Mouse (Mus musculus) hematopoietic stem cell, adult 5-6 weeks (primary cell): ENCODE results near the gene Abcf3. TPM values are rescaled to one million over a fixed set of nuclear protein-coding genes. Genes with fewer than 3 reads are reported as not detected.

Experiments used
- ATAC-seq, 2 experiments: fragments of 125-278 bp in 1 of 2; replicated peaks in 1 of 2; 2 replicates each; pipeline ENCODE4 v1.8.0; 2016 to 2017; ENCODE audit warnings: inconsistent platforms in 2 of 2, mild to moderate bottlenecking in 2 of 2, moderate number of reproducible peaks in 2 of 2, low read depth in 1 of 2, moderate TSS enrichment in 1 of 2; ENCODE audit not compliant: low FRiP score in 2 of 2, poor library complexity in 2 of 2, severe bottlenecking in 2 of 2, insufficient read depth in 1 of 2, low TSS enrichment in 1 of 2
- total RNA-seq: library from RNA; stranded (forward); fragments of 172-1452, 232-1000 nt; gene quantifications from 2 replicates; pipeline ENCODE4 v1.2.3, GENCODE M21; 2017

The Abcf3 gene
- total RNA-seq, 1 experiment from 2014 or later = 33.3 TPM

- ATAC-seq = no peak
Observed at GRCm38 (mm10) chr16:20537071-20537471, 11.3 kb upstream of the Abcf3 start.

DNA sequence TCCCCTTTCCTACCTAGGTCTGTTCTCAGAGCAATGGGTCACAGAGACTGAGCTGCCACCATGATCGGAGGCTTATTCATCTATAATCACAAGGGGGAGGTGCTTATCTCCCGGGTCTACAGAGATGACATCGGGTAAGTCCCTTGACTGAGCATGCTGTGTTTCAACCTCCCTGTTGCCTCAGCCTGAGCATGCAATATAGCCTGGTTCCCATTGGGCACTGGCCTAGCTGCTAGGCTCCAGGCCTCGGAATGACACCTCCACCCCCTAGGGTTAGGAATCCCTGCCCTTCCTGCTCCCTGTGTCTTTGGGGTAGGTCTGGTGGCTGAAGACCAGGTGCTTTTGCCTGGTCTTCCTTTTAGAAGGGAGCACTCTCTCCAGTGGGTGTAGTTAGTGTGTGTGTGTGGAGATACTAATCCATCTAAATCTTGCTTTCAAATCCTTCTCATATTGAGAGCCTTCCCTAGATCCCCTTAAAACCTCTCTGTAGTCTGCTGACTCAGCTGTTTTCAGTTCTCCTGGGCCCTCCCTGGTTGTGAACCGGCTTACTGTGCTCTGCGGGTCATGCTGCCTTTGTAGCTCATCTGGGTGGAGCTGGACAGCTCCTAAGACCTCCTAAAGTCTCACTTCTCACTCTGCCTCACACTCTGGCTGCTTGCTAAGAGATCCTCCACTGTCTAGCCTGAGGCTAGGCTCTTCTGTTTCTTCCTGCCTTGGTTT lies 10.6 kb upstream of the Abcf3 start:
- no peak for ATAC-seq

- ATAC-seq = no peak
Observed at GRCm38 (mm10) chr16:20539649-20540048, 8.7 kb upstream of the Abcf3 start.

DNA sequence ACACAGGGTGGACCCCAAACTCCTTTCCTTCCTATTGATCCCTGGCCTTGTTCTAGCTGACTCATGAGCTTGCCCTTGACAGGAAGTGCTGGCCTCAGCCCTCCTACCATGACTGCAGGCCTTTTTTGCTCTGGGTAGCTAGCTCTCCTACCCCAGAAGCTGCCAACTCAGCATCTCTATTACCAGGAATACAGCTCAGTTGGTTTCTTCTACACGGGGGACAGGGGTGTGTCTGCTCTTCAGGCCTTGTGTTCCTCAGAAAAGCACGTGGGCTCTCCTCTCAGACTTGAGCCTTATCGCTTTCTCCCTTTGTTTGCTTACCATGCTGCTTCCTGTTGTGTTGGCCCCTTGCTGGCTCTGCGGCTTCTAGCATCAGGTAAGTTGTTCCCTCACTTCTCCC lies 7.9 kb upstream of the Abcf3 start:
- no peak for ATAC-seq

DNA sequence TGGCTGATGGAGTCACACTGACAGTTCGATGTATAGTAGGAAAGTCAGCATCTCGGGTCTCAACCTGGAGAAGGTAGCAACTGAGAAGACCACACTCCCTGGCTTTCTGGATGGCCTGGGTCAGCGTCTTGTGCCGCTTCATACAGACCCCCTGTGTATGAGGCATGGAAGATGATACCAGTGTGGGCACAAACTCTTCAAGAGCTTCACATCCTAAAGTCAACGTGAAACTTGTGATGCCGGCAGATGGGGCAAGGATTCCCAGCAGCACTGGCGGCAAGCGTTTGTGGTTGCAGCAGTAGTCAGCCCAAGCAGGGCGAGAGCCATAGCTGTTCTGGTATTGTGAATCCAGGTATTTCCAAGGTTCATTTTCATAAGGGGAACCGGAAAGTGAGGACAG lies 2.7 kb upstream of the Abcf3 start:
- ATAC-seq = no peak

- ATAC-seq = no peak
Observed at GRCm38 (mm10) chr16:20547423-20547822, 954 bp upstream of the Abcf3 start.

GRCm38 (mm10) chr16:20549161-20549560 lies 784 bp downstream of the Abcf3 start:
- ATAC-seq = no peak

DNA sequence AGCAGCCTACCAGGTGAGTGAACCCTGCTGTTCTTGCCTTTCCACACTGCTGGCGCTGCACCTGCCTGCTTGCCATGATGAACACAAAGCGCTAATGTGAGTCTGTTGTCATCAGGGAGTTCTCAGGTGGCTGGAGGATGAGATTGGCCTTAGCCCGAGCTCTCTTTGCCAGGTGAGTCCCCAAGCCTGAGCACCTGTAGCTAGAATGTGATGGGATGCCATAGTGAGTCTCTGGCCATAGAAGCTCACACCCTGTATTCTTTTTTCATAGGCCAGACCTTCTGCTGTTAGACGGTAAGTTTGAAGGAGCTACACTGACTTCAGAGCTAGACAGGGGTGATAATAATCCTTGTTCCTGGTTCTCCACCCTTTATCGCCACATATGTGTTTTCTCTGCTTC lies 3.3 kb downstream of the Abcf3 start:
- no peak for ATAC-seq

- no peak for ATAC-seq
Observed at GRCm38 (mm10) chr16:20552594-20552993, 4.2 kb downstream of the Abcf3 start.

GRCm38 (mm10) chr16:20555000-20555399 lies 6.6 kb downstream of the Abcf3 start:
- ATAC-seq = no peak

DNA sequence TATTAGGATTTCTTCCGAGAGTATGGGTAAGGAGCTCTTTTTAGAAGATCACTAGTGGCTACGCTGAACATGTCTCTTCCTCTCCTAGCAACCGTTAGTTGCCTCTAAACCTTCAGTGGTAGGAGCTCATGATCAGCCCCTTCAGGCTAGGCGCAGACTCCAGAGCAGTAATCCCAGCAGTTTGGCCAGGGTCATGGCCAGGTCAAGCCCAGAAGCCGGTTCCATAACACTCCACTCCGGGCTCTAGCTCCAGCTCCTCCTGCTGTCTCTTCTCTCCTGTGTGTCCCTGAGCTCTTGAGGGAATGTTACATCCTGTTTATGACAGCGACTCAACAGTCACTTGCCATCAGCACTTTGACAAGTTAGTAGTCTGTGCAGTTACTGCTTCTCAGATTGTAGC lies 9.0 kb downstream of the Abcf3 start:
- no peak for ATAC-seq

- no peak for ATAC-seq
Observed at GRCm38 (mm10) chr16:20565075-20565474, 16.7 kb downstream of the Abcf3 start.

GRCm38 (mm10) chr16:20589366-20589938 lies 41.1 kb downstream of the Abcf3 start, which contains the start of gene Vwa5b2:
Gene Vwa5b2 (plus strand): TSS chr16:20589471.
- ATAC-seq = 0 out of 4 replicates have a peak, but pooled peaks of 1 of the 2 experiments have one; percentile 19

DNA sequence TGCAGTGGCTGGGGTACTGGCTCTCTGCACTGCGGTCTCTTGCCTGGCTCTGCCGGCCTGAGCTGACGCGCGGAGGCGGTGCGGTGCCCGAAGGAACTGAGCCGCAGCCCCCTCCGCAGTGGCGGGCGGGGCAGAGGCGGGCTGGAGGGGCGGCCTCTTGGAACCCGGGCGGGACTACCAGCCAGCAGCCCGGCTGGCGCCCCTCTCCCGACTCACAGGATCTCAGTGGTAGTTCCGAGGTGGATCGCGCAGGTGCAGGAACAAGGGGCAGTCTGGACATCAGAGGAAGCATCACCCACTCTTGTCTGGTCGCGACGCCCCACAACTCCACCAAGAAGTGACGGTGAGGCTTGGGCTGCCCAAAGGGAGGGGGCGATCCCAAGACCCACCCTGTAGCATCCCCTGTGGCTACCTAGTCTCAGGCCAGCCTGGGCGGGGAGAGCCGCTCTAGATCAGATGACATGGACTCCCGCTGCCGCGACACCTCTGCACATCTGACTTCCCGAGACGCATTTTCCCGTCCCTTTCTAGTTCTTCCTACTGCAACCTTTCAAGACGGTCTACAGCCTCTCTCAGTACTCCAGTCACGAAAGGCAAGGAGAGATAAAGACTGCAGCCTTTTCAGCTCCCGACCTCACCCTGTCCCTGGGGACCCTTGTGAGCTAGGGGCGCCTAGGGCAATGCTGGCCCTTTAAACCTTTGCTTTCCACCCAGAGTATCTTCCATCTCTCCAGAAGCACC lies 41.7 kb downstream of the Abcf3 start:
- ATAC-seq = peak; percentile 2 to 39; a peak in 1 of 4 replicates

DNA sequence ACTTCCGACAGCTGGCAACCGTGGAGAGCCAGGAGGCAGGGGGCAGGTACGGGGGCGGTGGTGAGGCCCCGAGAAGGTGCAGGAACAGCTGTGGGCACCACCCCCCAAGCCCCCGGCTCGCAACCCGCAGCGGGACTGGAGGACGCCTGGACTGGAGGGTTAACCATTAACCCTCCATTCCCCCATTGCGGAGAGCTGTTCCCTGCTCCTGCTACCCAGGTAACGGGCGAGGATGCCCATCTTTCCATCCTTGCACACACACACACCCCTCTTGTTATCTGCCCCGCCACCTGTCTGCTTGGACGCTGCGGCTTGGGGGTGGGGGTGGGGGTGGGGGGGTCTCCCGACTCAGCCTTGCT lies 42.3 kb downstream of the Abcf3 start:
- ATAC-seq = no peak

DNA sequence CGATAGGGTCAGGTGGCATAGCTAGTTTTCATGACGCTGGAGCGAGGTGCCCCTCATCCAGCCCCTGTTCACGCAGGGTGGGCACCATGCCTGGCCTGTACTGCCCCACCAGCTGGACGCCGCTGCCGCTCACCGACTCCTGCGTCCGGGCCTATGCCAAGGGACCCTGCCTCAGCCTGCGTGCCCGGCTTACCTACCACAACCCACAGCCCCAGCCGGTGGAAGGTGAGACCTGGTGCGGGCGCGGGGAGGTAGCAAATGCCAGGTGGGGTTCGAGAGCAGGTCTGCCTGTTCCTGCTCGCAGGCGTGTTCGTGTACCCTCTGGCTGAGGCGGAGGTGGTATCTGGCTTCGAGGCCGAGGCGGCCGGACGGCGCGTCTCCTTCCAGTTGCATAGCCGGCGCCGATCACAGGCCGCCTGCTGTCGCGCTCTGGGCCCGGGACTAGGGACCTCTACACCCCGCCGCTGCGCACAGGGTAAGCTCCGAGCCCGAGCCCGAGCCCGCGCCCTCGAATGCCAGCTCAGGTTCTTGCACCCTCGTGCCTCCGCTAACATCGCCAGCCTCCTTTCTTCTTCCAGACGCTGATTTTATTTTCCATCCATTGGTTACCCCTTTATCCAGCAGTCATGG lies 42.8 kb downstream of the Abcf3 start:
- ATAC-seq = no peak

- ATAC-seq = no peak
Observed at GRCm38 (mm10) chr16:20595060-20595673, 46.8 kb downstream of the Abcf3 start.

GRCm38 (mm10) chr16:20595737-20596136 lies 47.4 kb downstream of the Abcf3 start:
- no peak for ATAC-seq
